28 mouse cellular contexts compared by ENCODE assay signal in the genomic region with DNA sequence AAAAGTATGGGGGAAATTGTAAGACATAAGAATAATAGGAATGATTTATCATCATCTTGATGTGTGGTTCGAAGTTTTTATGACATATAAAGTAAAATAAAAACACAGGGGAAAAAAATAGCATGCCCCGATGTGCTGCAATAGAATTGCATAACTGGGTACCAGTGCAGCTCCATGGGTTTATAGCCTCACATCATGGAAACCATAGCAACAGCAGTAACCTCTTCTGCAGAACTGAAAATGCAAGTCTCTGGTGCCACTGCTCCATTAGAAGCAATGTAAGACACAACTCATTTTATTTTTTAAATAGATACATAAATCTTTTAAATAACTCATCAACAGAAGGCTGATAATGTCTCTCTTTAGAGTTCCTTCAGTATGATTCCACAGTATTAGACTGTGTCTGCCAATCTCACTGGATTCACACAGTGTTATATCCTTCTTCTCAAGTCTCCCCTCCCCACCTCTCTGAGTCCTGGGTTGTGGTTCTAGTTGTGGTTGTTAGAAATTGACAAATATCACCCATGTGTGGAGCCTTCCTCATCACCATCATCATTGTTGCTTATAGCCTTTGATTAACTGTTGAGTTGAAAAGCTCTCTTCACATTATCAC.
DNase-seq lines count a peak whose midpoint lies in the region; ATAC-seq and TF ChIP-seq lines count a peak whose summit lies in the region.
"Had no signal": no experiment of that assay in that cellular context is flagged by ENCODE, and none has a peak within 500 bp of the region (broad histone marks: within the 10 kb centered on the region; RNA-seq: fewer than 3 reads in every experiment).

No protein-coding gene starts in this region.

- no peaks in the 10 kb centered on the region for H3K36me3 ChIP-seq in forebrain, postnatal 0 days (ENCODE audit: insufficient read depth)
- no peaks in the 10 kb centered on the region for H3K36me3 ChIP-seq in forebrain, embryonic 13.5 days (ENCODE audit: poor library complexity, severe bottlenecking)
- no peaks in the 10 kb centered on the region for H3K36me3 ChIP-seq in midbrain, postnatal 0 days (ENCODE audit: insufficient read depth, low read length)
- no peaks in the 10 kb centered on the region for H3K36me3 ChIP-seq in midbrain, embryonic 15.5 days (replicated peaks)
- H3K36me3 ChIP-seq in neural tube, embryonic 14.5 days (ENCODE audit: control insufficient read depth, insufficient read depth, low read length), result no peaks in the 10 kb centered on the region
- no peaks in the 10 kb centered on the region for H3K36me3 ChIP-seq in intestine, postnatal 0 days (ENCODE audit: control insufficient read depth, insufficient read depth)
- H3K36me3 ChIP-seq: heart, embryonic 12.5 days; hindbrain, embryonic 15.5 days; liver, embryonic 12.5 days; midbrain, embryonic 12.5 days had no signal

- peak; percentile 21 for DNase-seq in forebrain, postnatal 0 days
- DNase-seq in left cerebral cortex, adult 11 months (ENCODE audit: low spot score), result peak; percentile 7
- no peak for DNase-seq in left cerebral cortex, adult 18-20 months (ENCODE audit: low spot score in 2 of 2)
- peak; percentile 35 for DNase-seq in midbrain, postnatal 0 days (ENCODE audit: low spot score)
- DNase-seq: adrenal gland, postnatal 10 days; cerebellum, adult 18-20 months; cerebellum, postnatal 14 days; heart, adult 2 months; heart, postnatal 4 days; kidney, adult 9 months; kidney, postnatal 10 days; liver, postnatal 0 days; lung, postnatal 36 days; right cerebral cortex, postnatal 14 days; spleen, adult 18-20 months; thymus, adult 18-20 months; thymus, postnatal 25 days had no signal

- no peak overlapping the region for H3K27ac ChIP-seq in forebrain, postnatal 0 days (ENCODE audit: low read depth, low read length)
- no peak overlapping the region for H3K27ac ChIP-seq in forebrain, embryonic 13.5 days
- H3K27ac ChIP-seq in midbrain, postnatal 0 days (ENCODE audit: low read depth, low read length), result no peak overlapping the region
- no peak overlapping the region for H3K27ac ChIP-seq in midbrain, embryonic 15.5 days
- H3K27ac ChIP-seq in neural tube, embryonic 14.5 days (ENCODE audit: low read depth, low read length), result no peak overlapping the region
- H3K27ac ChIP-seq in intestine, postnatal 0 days (ENCODE audit: low read depth, low read length), result no peak overlapping the region
- H3K27ac ChIP-seq: heart, adult 2 months; hindbrain, embryonic 15.5 days; liver, embryonic 12.5 days; midbrain, embryonic 12.5 days had no signal

- no peak for TF ChIP-seq CTCF in forebrain, postnatal 0 days (IDR thresholded peaks at IDR 0.05; ENCODE audit: low read depth)
- TF ChIP-seq CTCF in midbrain, postnatal 0 days (IDR thresholded peaks at IDR 0.05), result no peak
- TF ChIP-seq CTCF in intestine, postnatal 0 days (IDR thresholded peaks at IDR 0.05; ENCODE audit: low read depth), result no peak

- H3K9me3 ChIP-seq in forebrain, postnatal 0 days (ENCODE audit: low read length), result no peaks in the 10 kb centered on the region
- H3K9me3 ChIP-seq in forebrain, embryonic 13.5 days (replicated peaks), result no peaks in the 10 kb centered on the region
- H3K9me3 ChIP-seq in midbrain, postnatal 0 days (ENCODE audit: low read length), result 0 out of 2 replicates have a peak, but pooled peaks cover 4% of the 10 kb centered on the region
- no peaks in the 10 kb centered on the region for H3K9me3 ChIP-seq in midbrain, embryonic 15.5 days
- H3K9me3 ChIP-seq in neural tube, embryonic 14.5 days (ENCODE audit: control insufficient read depth, low read length), result no peaks in the 10 kb centered on the region
- H3K9me3 ChIP-seq in intestine, postnatal 0 days (ENCODE audit: control insufficient read depth), result no peaks in the 10 kb centered on the region
- H3K9me3 ChIP-seq: hindbrain, embryonic 15.5 days; liver, embryonic 12.5 days; midbrain, embryonic 12.5 days had no signal

- H3K4me3 ChIP-seq in forebrain, postnatal 0 days (ENCODE audit: low read depth, low read length), result no peak overlapping the region
- H3K4me3 ChIP-seq in forebrain, embryonic 13.5 days, result no peak overlapping the region
- no peak overlapping the region for H3K4me3 ChIP-seq in midbrain, postnatal 0 days (ENCODE audit: low read depth, low read length)
- no peak overlapping the region for H3K4me3 ChIP-seq in midbrain, embryonic 15.5 days
- no peak overlapping the region for H3K4me3 ChIP-seq in neural tube, embryonic 14.5 days (ENCODE audit: low read depth, low read length)
- no peak overlapping the region for H3K4me3 ChIP-seq in intestine, postnatal 0 days (ENCODE audit: low read depth, low read length)
- H3K4me3 ChIP-seq: erythroblast, embryonic 14.5 days; heart, adult 2 months; heart, embryonic 12.5 days; hindbrain, embryonic 15.5 days; liver, embryonic 12.5 days; midbrain, embryonic 12.5 days had no signal

- ATAC-seq in forebrain, postnatal 0 days, result peak; percentile 42; the same call in 1 of the 2 replicates
- no peak for ATAC-seq in forebrain, embryonic 13.5 days
- no peak for ATAC-seq in midbrain, postnatal 0 days (ENCODE audit: low FRiP score)
- ATAC-seq in midbrain, embryonic 15.5 days (replicated peaks), result no peak
- ATAC-seq in neural tube, embryonic 14.5 days (ENCODE audit: low read depth), result peak; percentile 85; the same call in 1 of the 2 replicates
- ATAC-seq in intestine, postnatal 0 days, result no peak
- ATAC-seq: intestine, embryonic 16.5 days; liver, embryonic 12.5 days; liver, postnatal 0 days; Patski had no signal

- no peaks in the 10 kb centered on the region for H3K27me3 ChIP-seq in forebrain, postnatal 0 days (ENCODE audit: insufficient read depth, low read length)
- no peaks in the 10 kb centered on the region for H3K27me3 ChIP-seq in forebrain, embryonic 13.5 days
- H3K27me3 ChIP-seq in midbrain, postnatal 0 days (ENCODE audit: insufficient read depth, low read length), result no peaks in the 10 kb centered on the region
- no peaks in the 10 kb centered on the region for H3K27me3 ChIP-seq in midbrain, embryonic 15.5 days (replicated peaks)
- no peaks in the 10 kb centered on the region for H3K27me3 ChIP-seq in neural tube, embryonic 14.5 days (ENCODE audit: control insufficient read depth, insufficient read depth, low read length)
- no peaks in the 10 kb centered on the region for H3K27me3 ChIP-seq in intestine, postnatal 0 days (replicated peaks; ENCODE audit: control insufficient read depth, insufficient read depth, low read length)
- H3K27me3 ChIP-seq: heart, embryonic 12.5 days; hindbrain, embryonic 15.5 days; liver, embryonic 12.5 days; midbrain, embryonic 12.5 days; Patski had no signal

- no peaks in the 10 kb centered on the region for H3K4me1 ChIP-seq in forebrain, postnatal 0 days (ENCODE audit: insufficient read depth)
- H3K4me1 ChIP-seq in forebrain, embryonic 13.5 days, result no peaks in the 10 kb centered on the region
- no peaks in the 10 kb centered on the region for H3K4me1 ChIP-seq in midbrain, postnatal 0 days (ENCODE audit: insufficient read depth, low read length)
- no peaks in the 10 kb centered on the region for H3K4me1 ChIP-seq in midbrain, embryonic 15.5 days
- H3K4me1 ChIP-seq in neural tube, embryonic 14.5 days (ENCODE audit: control insufficient read depth, insufficient read depth, low read length), result no peaks in the 10 kb centered on the region
- H3K4me1 ChIP-seq in intestine, postnatal 0 days (replicated peaks; ENCODE audit: control insufficient read depth, insufficient read depth, low read length), result no peaks in the 10 kb centered on the region
- H3K4me1 ChIP-seq: heart, embryonic 12.5 days; hindbrain, embryonic 15.5 days; liver, embryonic 12.5 days; midbrain, embryonic 12.5 days had no signal

- no peak overlapping the region for H3K9ac ChIP-seq in forebrain, postnatal 0 days
- H3K9ac ChIP-seq in forebrain, embryonic 13.5 days, result no peak overlapping the region
- H3K9ac ChIP-seq in midbrain, postnatal 0 days (replicated peaks; ENCODE audit: low read length, poor library complexity, severe bottlenecking), result no peak overlapping the region
- no peak overlapping the region for H3K9ac ChIP-seq in midbrain, embryonic 15.5 days
- H3K9ac ChIP-seq in neural tube, embryonic 14.5 days (replicated peaks; ENCODE audit: low read depth, low read length), result no peak overlapping the region
- no peak overlapping the region for H3K9ac ChIP-seq in intestine, postnatal 0 days (ENCODE audit: low read depth, low read length)
- H3K9ac ChIP-seq: heart, embryonic 12.5 days; hindbrain, embryonic 15.5 days; liver, embryonic 12.5 days; liver, postnatal 0 days; midbrain, embryonic 12.5 days had no signal

- no peak overlapping the region for H3K4me2 ChIP-seq in forebrain, postnatal 0 days (ENCODE audit: low read depth)
- no peak overlapping the region for H3K4me2 ChIP-seq in forebrain, embryonic 13.5 days
- H3K4me2 ChIP-seq in midbrain, postnatal 0 days (ENCODE audit: low read depth, low read length, poor library complexity, severe bottlenecking), result no peak overlapping the region
- H3K4me2 ChIP-seq in midbrain, embryonic 15.5 days, result no peak overlapping the region
- no peak overlapping the region for H3K4me2 ChIP-seq in neural tube, embryonic 14.5 days (ENCODE audit: low read depth, low read length)
- H3K4me2 ChIP-seq in intestine, postnatal 0 days (replicated peaks; ENCODE audit: low read depth), result no peak overlapping the region
- H3K4me2 ChIP-seq: heart, embryonic 12.5 days; hindbrain, embryonic 15.5 days; liver, embryonic 12.5 days; midbrain, embryonic 12.5 days had no signal

- WGBS in forebrain, postnatal 0 days, result 63% methylated on average over 2 of the region's 2 CpGs
- WGBS in forebrain, embryonic 13.5 days, result 78% methylated on average over 2 of the region's 2 CpGs
- WGBS in midbrain, postnatal 0 days, result 57% methylated on average over 2 of the region's 2 CpGs
- WGBS in midbrain, embryonic 15.5 days, result 68% methylated on average over 2 of the region's 2 CpGs
- WGBS in neural tube, embryonic 14.5 days, result 44% methylated on average over 2 of the region's 2 CpGs
- 58% methylated on average over 2 of the region's 2 CpGs for WGBS in intestine, postnatal 0 days

Comparison
In these comparisons a context has a peak if more than half of its experiments do, and no peak if none do; other contexts are left out.
1. ATAC-seq: peak in forebrain, postnatal 0 days (single experiment) and neural tube, embryonic 14.5 days (single experiment); none in forebrain, embryonic 13.5 days (single experiment), midbrain, postnatal 0 days (single experiment), midbrain, embryonic 15.5 days (single experiment) and intestine, postnatal 0 days (single experiment).
2. DNase-seq: peak in forebrain, postnatal 0 days (single experiment), left cerebral cortex, adult 11 months (single experiment) and midbrain, postnatal 0 days (single experiment); none in left cerebral cortex, adult 18-20 months (0 of 2).